Mouse (Mus musculus) myocyte (in vitro differentiated cells): ENCODE measurements around the gene Cdr2.

Source experiments
- CEBPB ChIP-seq: IDR thresholded peaks from 2 replicates; pipeline ENCODE4 v1.6.1; 2011; ENCODE audit warnings: mild to moderate bottlenecking, moderate library complexity; ENCODE audit not compliant: poor library complexity, insufficient read depth, severe bottlenecking
- E2F4 ChIP-seq: IDR thresholded peaks from one replicate; pipeline ENCODE4 v1.6.1; 2011; ENCODE audit warnings: mild to moderate bottlenecking, control low read depth, moderate library complexity; ENCODE audit not compliant: insufficient read depth
- MAX ChIP-seq: IDR thresholded peaks from one replicate; pipeline ENCODE4 v1.6.1; 2011; ENCODE audit warnings: low read depth, mild to moderate bottlenecking, control low read depth
- MYOD1 ChIP-seq, 3 experiments: IDR thresholded peaks; one replicate each; pipeline ENCODE4 v1.6.1; 2011; ENCODE audit warnings: control low read depth in 2 of 3, low read depth in 2 of 3, mild to moderate bottlenecking in 2 of 3, moderate library complexity in 1 of 3; ENCODE audit not compliant: insufficient read length in 2 of 3, control insufficient read depth in 1 of 3
- MYOG ChIP-seq, 3 experiments: IDR thresholded peaks; one replicate each; pipeline ENCODE4 v1.6.1; 2011; ENCODE audit warnings: control low read depth in 2 of 3, low read depth in 2 of 3, mild to moderate bottlenecking in 2 of 3; ENCODE audit not compliant: insufficient read length in 2 of 3, control insufficient read depth in 1 of 3, insufficient read depth in 1 of 3
- POLR2A ChIP-seq: IDR thresholded peaks from one replicate; pipeline ENCODE4 v1.6.1; 2011; ENCODE audit warnings: low read depth, mild to moderate bottlenecking, control low read depth, moderate library complexity; ENCODE audit not compliant: insufficient read length
- POLR2AphosphoS2 ChIP-seq: IDR thresholded peaks from one replicate; pipeline ENCODE4 v1.6.1; 2011; ENCODE audit warnings: low read depth, control low read depth; ENCODE audit not compliant: insufficient read length
- TCF12 ChIP-seq: IDR thresholded peaks from one replicate; pipeline ENCODE4 v1.6.1; 2011; ENCODE audit warnings: mild to moderate bottlenecking, control low read depth; ENCODE audit not compliant: poor library complexity, insufficient read depth, severe bottlenecking
- TCF3 ChIP-seq: IDR thresholded peaks from one replicate; pipeline ENCODE4 v1.6.1; 2011; ENCODE audit warnings: low read depth, control low read depth; ENCODE audit not compliant: insufficient read length
- USF1 ChIP-seq: IDR thresholded peaks from one replicate; pipeline ENCODE4 v1.6.1; 2011; ENCODE audit warnings: low read depth, mild to moderate bottlenecking, control low read depth, moderate library complexity

DNA sequence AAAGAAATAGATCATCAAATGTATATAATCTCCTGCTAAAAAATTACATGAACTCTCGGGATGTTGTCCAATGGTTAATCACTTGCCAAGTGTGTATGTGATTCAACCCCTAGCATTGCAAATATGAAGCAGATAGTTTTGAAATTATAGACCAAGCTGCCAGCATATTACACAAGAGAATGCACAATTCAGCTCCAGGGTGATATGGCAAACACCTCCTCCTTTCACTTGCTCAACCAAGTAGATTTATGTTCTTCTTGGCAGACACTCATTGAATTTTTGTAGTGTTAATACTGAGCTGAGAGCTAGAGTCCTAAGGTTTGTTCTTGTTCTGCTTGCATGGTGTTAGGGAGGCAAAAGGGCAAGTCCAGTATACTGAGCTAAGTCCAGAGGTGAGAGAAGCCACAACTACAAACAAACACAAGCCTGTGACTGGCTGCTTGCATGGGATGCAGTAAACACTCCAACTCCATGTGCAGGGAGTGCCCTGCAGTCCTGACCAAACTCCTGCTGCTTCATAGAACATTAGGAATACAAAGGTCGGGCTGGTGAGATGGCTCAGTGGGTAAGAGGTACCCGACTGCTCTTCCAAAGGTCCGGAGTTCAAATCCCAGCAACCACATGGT is 21.8 kb upstream of the Cdr2 start:
- TF ChIP-seq MAX (no peak), POLR2AphosphoS2 (no peak), TCF12 (no peak), E2F4 (no peak), POLR2A (no peak), MYOG (IDR thresholded peaks at IDR 0.05; ENCODE audit: control insufficient read depth in 1 of 3, insufficient read depth in 1 of 3, insufficient read length in 2 of 3, low read depth in 2 of 3) (no peak), CEBPB (no peak), TCF3 (no peak), MYOD1 (IDR thresholded peaks at IDR 0.05; ENCODE audit: control insufficient read depth in 1 of 3, insufficient read length in 2 of 3, low read depth in 2 of 3) (no peak), USF1 (no peak)
